Mouse (Mus musculus) kidney, postnatal 25 days (tissue): ENCODE measurements at regions not wholly inside any gene's neighbourhood (a gene's known extent, or its start where the extent isn't known, plus 50 kb on each side); places are given as distances from the start of the nearest gene placed in this dataset.
A peak's percentile ranks its signal among the peaks of the same experiment; 100 is the strongest.

Experiments used
- DNase-seq, 2 experiments: peaks; one replicate each; pipeline ENCODE4 v3.0.0; 2021; ENCODE audit warnings: mixed read lengths in 2 of 2

- DNase-seq, result no peak
These were observed 62.9 kb upstream of the Odc1 start for GRCm38 (mm10) chr12:17481687-17482086.

- DNase-seq, result no peak
These were observed 62.4 kb upstream of the Odc1 start for GRCm38 (mm10) chr12:17482196-17482595.

DNA sequence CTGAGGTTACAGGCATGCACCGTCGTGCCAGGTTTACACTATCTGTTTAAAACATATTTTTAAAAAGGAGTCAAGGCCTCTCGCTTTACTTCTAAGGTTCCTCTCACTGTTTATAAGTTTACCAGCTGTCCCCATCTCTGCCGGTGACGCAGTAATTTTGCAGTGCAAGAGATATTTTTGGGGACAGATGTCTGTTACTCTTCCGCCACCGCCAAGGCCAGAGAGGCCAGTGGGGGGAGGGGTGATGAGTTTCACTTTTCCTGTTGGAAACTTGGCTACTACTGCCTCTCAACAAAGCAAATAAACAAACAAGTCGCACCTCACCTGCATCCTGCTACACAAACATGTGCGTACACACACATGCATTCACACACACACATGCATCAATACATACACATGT, 60.1 kb upstream of the Odc1 start:
- DNase-seq, result peak; percentile 77 to 80

DNA sequence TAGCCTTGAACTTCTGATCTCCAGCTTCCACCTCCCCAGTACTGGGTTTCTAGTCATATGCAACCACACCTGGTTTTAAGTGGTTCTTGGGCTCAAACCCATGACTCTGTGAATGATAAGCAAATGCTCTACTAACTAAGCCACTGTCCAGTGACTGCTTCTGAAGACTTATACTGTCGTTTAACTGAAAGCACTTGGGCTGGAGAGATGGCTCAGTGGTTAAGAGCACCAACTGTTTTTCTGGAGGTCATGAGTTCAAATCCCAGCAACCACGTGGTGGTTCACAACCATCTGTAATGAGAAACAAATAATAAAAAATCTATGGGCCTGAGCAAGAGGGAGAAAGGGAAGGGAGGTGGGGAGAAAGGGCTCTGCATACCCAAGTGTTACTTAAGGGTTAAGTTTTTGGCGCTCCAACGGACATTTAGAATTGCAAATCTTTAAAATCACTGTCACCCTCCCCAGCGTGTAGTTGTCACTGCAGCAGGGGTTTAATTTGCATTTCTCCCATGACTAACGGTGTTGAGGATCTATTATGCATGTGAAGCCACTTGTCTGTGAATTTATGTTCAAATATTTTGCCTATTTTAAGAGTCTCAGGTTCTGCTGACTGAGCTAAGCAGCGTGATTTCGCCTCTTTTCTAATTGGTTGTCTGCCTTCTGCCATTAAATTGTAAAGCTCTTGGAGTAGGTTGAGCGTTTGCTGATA, 58.4 kb upstream of the Odc1 start:
- no peak for DNase-seq

DNA sequence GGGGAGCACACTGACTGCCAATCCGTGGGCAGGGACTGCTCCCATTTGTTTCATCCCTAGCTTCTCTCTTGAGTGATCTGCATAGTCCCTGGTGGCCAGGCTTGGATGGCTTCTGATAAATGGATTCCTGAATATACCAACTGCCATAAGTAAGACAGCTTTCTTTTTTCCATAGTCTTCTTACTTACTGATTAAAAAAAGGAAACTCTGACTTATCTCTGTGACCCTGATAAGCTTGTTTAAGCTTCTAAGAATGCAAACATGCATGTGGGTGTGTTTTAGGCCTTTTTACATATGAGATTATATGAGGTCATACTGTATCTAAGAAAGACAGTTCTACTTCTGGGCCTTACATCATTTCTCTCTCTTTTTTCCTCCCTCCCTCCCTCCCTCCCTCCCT, 57.3 kb upstream of the Odc1 start:
- no peak for DNase-seq

DNA sequence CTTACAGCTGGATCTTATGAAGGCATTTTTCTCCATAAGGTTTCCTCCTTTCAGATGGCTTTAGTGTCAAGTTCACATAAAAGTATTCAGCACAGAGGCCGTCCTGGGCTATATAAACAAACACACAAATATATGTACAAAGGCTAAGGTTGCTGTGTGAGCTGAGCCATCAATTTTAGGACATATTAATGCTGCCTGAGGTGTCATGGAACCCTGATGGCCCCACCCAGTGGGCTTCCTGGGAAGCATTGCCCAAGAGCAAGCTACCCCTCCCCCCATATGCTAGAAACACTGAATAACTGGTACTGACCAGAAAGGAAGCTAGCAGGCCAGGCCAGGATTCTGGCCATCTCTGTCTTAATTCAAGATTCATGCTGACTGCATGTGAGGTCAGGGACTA, 56.4 kb upstream of the Odc1 start:
- no peak for DNase-seq

DNA sequence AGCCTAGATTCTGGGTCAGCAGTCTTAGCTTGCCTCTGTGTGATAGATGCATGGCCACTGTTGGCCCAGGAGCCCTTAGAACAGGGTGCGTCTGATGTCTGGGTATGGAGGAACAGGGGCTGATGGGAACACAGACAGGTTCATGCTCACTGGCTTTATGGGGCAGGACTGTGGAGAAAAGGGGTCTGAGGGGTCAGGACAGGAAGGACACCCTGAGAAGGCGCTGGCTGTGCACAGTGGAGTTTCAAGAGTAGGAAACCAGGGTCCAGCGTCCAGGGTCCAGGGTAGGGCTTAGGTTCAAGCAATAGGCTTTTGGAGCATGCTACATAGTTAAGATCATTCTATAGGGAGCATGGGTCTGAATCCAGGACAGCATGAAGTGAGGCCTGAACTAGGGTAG, 54.6 kb upstream of the Odc1 start:
- no peak for DNase-seq

GRCm38 (mm10) chr12:17492574-17492973, 52.0 kb upstream of the Odc1 start:
- no peak for DNase-seq

DNA sequence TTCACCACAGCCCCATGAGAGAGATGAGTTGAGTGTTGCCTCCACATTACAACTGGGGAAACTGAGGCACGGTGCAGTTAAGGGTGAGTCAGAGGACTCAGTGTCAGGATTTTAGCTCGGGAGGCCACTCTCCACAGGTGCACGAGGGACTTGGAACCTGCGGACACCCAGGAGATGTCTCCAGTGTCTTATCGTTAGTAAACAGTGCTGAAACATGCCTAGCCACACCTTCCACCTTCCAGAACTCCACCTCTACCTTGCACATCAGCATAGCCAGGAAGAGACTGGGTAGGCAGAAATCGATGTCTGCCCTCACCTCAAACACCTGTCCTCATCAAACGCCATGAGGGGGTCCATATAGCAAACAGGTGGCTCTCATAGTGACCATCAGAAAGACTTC, 51.5 kb upstream of the Odc1 start:
- DNase-seq, result no peak

DNA sequence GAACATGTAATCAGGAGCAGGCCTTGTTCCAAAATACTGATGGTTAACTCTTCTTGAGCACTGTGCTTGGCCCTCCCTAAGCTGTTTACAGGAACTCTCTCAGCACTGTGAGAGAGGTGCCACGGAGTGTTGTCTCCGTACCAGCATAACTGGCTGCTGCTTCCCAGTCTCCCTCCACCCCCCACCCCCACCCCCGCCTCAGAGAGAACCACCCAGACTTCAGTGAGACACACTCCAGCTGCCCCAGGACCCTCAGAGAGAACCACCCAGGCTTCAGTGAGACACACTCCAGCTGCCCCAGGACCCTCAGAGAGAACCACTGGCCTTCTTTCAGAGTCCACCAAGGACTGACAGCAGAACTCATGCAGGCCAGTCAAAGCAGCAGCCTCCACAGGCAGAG, 50.8 kb upstream of the Odc1 start:
- DNase-seq, result no peak
